Mouse (Mus musculus): ENCODE measurements at regions not wholly inside any gene's neighbourhood (a gene's known extent, or its start where the extent isn't known, plus 50 kb on each side); places are given as distances from the start of the nearest gene placed in this dataset.
A peak's percentile ranks its signal among the peaks of the same experiment; 100 is the strongest.

GRCm38 (mm10) chr12:12147088-12147687, 114.8 kb upstream of the Fam49a start:
- DNase-seq (ENCODE audit: low spot score), result no peak

DNA sequence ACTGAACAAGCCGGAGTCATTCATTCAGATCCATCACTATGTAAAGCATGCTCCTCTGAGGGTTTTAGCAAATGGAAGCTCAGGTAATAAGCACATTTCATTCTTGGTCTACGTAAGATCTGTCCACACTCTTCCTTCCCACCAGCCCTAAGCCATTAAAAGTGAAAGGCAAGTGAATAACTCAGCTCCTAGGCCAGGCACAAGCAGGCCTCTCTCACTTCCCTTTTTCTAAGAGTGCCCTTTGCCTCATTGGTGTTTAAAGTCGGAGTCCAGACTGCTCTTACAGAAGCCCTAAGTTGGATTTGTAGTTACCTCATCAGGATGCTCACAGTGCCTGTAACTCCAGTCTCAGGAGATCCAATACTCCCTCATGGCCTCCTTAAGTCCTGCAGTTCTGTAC, 114.1 kb upstream of the Fam49a start:
- no peak for DNase-seq (ENCODE audit: low spot score)

GRCm38 (mm10) chr12:12148659-12149399, 113.1 kb upstream of the Fam49a start:
- DNase-seq (ENCODE audit: low spot score), result no peak

DNA sequence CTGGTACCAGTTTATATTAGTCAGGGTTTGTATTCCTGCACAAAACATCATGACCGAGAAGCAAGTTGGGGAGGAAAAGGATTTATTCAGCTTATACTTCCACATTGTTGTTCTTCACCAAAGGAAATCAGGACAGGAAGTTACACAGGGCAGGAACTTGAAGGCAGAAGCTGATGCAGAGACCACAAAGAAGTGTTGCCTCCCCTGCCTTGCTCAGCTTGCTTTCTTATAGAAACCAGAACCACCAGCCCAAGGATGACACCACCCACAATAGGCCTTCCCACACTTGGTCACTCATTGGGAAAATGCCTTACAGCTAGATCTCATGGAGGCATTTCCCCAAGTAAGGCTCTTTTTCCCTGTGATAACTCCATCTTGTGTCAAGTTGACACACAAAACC, 97.5 kb upstream of the Fam49a start:
- no peak for DNase-seq (ENCODE audit: low spot score)

GRCm38 (mm10) chr12:12170581-12170980, 91.4 kb upstream of the Fam49a start:
- no peak for DNase-seq (ENCODE audit: low spot score)

DNA sequence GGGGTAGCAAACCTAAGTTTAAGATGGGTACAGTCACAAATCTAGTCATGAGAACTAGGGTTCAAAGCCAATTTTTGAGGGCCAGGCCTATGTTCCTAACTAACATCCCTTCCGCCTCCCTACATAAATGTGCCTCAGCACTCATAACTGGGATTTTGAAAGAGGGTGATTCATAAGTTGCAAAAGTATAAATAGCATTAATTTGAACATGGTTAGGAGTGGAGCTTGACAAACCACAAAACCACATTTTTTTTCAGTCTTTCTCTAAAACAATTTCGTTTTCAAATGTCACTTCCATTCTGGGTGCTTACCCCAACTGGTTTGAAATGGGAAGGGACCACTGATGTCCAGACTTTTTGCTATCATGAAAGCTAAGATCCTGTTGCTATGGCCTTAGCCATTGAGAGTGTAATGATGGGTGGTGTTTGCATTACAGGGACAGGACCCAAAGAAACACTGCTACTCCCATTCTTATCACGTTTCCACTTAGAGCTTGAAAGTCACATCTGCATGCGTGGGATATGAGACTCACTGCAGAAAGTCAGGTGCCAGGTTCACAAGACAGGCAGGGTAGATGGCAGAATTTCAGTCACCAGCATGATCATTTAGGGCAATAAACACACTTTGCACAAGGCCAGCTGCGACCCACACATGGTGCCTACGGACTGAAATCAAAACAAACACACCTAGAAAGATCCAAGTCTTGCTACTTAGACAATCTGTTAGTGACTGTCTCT, 89.7 kb upstream of the Fam49a start:
- DNase-seq (ENCODE audit: low spot score), result no peak

DNA sequence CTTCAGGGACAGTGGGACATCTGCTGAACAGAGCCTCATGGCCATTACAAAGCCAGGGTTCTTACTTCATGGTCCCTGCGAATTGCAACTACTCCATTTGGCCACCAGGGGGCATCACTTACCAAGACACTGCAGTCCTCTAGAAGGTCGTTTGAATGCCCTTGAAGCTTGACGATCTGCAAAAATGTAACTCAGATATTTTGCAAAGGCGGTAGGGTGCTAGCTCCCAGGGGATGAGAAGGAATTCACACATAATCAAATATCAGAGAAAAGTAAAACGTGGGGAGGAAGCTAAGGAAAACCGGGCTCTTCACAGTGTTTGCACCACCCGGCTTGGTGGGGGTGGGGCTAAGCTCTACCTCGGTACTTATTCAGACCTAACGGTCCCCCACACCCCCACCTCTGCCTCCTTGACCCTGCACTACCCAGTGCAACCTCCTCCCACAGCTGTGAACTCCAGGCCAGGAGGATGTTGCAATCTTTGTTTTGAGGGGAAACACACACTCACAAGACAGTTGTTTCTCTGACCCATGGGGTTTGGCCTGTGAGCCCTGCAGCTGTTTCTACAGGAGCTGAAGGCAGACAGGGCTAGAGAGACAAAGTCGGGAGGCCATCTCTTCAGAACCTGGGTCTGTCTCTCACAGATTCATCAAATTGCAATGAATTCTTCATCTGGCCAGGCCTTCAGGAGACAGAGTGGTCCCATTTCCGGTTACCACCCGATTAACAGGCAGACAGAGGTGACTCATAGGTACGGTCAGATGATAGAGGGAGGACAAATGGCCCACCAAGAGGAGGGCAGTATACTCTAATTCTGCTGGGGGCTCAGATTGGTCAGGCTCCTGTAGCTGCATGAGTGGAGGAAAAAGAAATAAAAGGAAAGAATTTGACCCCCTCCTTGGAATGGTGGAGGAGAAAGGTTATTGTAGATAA, 85.3 kb upstream of the Fam49a start:
- DNase-seq (ENCODE audit: low spot score), result peak; percentile 32

GRCm38 (mm10) chr12:12177264-12178043, 84.5 kb upstream of the Fam49a start:
- DNase-seq (ENCODE audit: low spot score), result no peak

- DNase-seq (ENCODE audit: low spot score), result no peak
Measured at GRCm38 (mm10) chr12:12178391-12178790, 83.5 kb upstream of the Fam49a start.

GRCm38 (mm10) chr12:12179292-12179865, 82.6 kb upstream of the Fam49a start:
- no peak for DNase-seq (ENCODE audit: low spot score)

DNA sequence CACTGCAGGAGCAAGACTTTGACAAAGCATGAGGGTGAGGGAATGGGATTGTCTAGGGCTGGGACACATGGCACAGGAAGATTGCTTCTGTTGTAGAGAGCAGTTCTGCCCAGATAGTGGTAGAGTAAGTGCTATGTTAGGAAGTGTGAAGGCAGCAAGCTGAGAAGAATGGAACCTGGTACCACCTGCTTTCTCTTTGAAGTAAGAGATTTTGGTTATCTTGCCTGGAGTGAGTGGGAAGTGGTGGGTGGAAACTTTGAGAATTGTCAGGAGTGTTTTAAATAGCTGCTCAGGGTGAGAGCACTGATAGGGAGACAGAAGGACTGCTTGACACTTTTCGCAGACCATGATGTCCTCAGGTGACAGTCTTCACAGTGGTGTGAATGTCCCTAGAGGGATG, 81.0 kb upstream of the Fam49a start:
- DNase-seq (ENCODE audit: low spot score), result no peak

GRCm38 (mm10) chr12:12181686-12182085, 80.3 kb upstream of the Fam49a start:
- no peak for DNase-seq (ENCODE audit: low spot score)

- no peak for DNase-seq (ENCODE audit: low spot score)
Measured at GRCm38 (mm10) chr12:12186353-12186752, 75.6 kb upstream of the Fam49a start.

DNA sequence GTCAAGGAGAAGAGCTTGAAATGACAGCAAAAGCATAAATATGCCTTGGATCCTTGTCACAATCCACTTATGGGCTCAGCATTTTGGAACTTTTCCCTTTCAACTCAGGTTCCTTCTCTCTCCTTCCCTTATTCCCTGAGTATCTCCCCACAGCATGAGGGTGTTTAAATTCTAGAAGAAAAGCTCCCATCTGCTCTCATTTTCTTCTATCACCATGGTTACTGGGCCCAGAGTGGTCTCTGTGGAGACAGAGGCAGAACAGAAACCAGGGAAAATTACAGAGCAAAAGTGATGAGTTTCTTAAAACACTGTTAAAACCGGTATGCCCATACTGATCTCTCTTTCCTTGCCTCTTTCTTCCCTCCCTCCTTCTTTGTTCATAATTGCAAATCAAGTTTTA, 66.9 kb upstream of the Fam49a start:
- DNase-seq (ENCODE audit: low spot score), result no peak

DNA sequence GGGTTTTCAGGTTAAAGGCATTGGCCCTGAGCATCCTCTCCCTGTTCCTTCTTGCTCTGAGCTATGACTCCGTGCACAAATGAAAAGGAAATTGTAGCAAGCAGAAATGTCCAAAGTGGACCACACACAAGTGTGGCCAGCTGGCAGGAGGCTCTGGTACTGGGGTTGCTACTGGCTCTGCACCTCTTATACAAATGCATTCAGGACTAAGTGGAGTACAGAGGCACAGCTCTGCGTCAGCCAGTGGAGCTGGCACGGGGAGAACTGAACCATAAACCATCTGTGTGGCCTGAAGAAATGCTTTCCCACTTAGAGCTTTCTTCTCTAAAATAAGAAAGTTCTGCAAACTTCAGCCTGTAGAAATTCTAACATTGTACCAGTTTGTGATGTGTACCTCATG, 65.3 kb upstream of the Fam49a start:
- no peak for DNase-seq (ENCODE audit: low spot score)

DNA sequence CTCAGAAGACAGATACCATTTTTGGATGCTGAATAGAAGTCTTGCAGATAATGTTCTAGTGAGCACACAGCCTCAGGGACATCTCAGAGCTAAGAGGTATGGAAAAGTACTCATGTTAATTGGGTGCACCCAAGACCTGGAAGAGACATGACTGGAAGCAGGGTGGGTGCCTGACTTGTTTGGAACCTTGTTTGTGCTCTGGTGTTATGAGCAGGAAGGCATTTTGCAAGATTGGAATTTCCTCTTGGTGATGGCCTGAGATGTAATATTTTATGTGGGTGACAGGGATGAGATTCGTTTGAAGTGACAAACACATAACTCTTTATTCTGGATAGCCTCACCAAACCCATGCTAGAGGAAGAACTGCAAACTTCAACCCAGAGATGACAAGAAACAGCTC, 53.7 kb upstream of the Fam49a start:
- no peak for DNase-seq (ENCODE audit: low spot score)

All from spleen, adult 12 weeks (tissue).